Mouse (Mus musculus) adrenal gland (tissue): ENCODE measurements at regions not wholly inside any gene's neighbourhood (a gene's known extent, or its start where the extent isn't known, plus 50 kb on each side); places are given as distances from the start of the nearest gene placed in this dataset.

Experiments
- intact Hi-C: fragments of 180-260 bp; cut with DNase I; formaldehyde crosslinking; loops from one replicate; pipeline ENCODE4 v1.15.1; 2025

- intact Hi-C loops: no loop called here
Measured at GRCm38 (mm10) chr8:91747174-91747859, 54.5 kb downstream of the Irx3 start.

GRCm38 (mm10) chr8:91724646-91725045 lies 77.2 kb downstream of the Irx3 start:
- intact Hi-C loops: loop anchor here (5.0 kb wide), 1 partner anchor 522 kb away; no protein-coding TSS in a partner anchor
